Mouse (Mus musculus): ENCODE data around the gene Rtp2. TPM values are rescaled to one million over a fixed set of nuclear protein-coding genes. Genes with fewer than 3 reads are reported as not detected.
A peak's percentile ranks its signal among the peaks of the same experiment; 100 is the strongest.

Gene Rtp2
- total RNA-seq, 2 experiments from 2014 or later = 0.32 to 0.54 TPM

GRCm38 (mm10) chr16:23897984-23898586 is 34.1 kb downstream of the Rtp2 start:
- TF ChIP-seq CTCF (conservative IDR thresholded peaks at IDR 0.05) = peak; percentile 79
- Histone ChIP-seq H3K27ac (peak overlapping the region; percentile 55; the same call in 1 of the 2 replicates), H3K4me3 (peak overlapping the region; percentile 49)
- peak; percentile 70 to 77 for DNase-seq (ENCODE audit: low spot score in 2 of 2)

GRCm38 (mm10) chr16:23897486-23897885 is 34.7 kb downstream of the Rtp2 start:
- DNase-seq (ENCODE audit: low spot score in 2 of 2) = no peak
- H3K27ac ChIP-seq = no peak overlapping the region

GRCm38 (mm10) chr16:23895135-23895534 is 37.1 kb downstream of the Rtp2 start:
- Histone ChIP-seq H3K4me3 (no peak overlapping the region), H3K27ac (no peak overlapping the region)
- TF ChIP-seq CTCF (conservative IDR thresholded peaks at IDR 0.05) = no peak
- no peak for DNase-seq (ENCODE audit: low spot score in 2 of 2)

More at GRCm38 (mm10) chr16:23897486-23897885, 34.7 kb downstream of the Rtp2 start:
- TF ChIP-seq CTCF (conservative IDR thresholded peaks at IDR 0.05) = no peak
- H3K4me3 ChIP-seq = no peak overlapping the region

GRCm38 (mm10) chr16:23890636-23891035 is 41.6 kb downstream of the Rtp2 start, which contains the start of gene Sst:
TSS of gene Sst (minus strand) at chr16:23890958.
- Histone ChIP-seq H3K4me3 (no peak within 1 kb of the TSS; the same call in 1 of the 2 replicates), H3K27ac (no peak within 1 kb of the TSS)
- DNase-seq (ENCODE audit: low spot score in 2 of 2) = no peak
- TF ChIP-seq CTCF (conservative IDR thresholded peaks at IDR 0.05) = no peak

- DNase-seq (ENCODE audit: low spot score in 2 of 2) = no peak
- no peak for TF ChIP-seq CTCF (conservative IDR thresholded peaks at IDR 0.05)
- Histone ChIP-seq H3K4me3 (no peak overlapping the region), H3K27ac (no peak overlapping the region)
Observed at GRCm38 (mm10) chr16:23890151-23890550, 42.0 kb downstream of the Rtp2 start.

GRCm38 (mm10) chr16:23887910-23888579 is 44.1 kb downstream of the Rtp2 start:
- no peak for TF ChIP-seq CTCF (conservative IDR thresholded peaks at IDR 0.05)
- Histone ChIP-seq H3K4me3 (no peak overlapping the region), H3K27ac (no peak overlapping the region)
- no peak for DNase-seq (ENCODE audit: low spot score in 2 of 2)

GRCm38 (mm10) chr16:23885098-23885497 is 47.1 kb downstream of the Rtp2 start:
- DNase-seq (ENCODE audit: low spot score in 2 of 2) = no peak
- Histone ChIP-seq H3K27ac (no peak overlapping the region), H3K4me3 (no peak overlapping the region)
- TF ChIP-seq CTCF (conservative IDR thresholded peaks at IDR 0.05) = no peak

Other genes with a start within 250 kb of the Rtp2 start
- 100 to 1,000 TPM; 395 TPM for gene Sst, start 41.4 kb downstream of the Rtp2 start, total RNA-seq (2021)
- gene Gm37419, start 56.1 kb upstream of the Rtp2 start, total RNA-seq (2021) = not detected
- gene Bcl6, start 56.5 kb upstream of the Rtp2 start, total RNA-seq (2021) = 10 to 100 TPM; 56.8 to 61.5 TPM

Measured in layer of hippocampus, adult 2 months (tissue).